Mouse (Mus musculus) lung, postnatal 4 days (tissue): ENCODE measurements around the gene Mbd3.

ENCODE experiments used
- DNase-seq, 2 experiments: peaks; one replicate each; pipeline ENCODE4 v3.0.0; 2021

Gene Mbd3

GRCm38 (mm10) chr10:80399191-80399972, at the start of gene Mbd3:
Gene Mbd3 (minus strand): TSS chr10:80399550.
- DNase-seq, result peak; percentile 100

- DNase-seq, result peak; percentile 80 to 84
Measured at GRCm38 (mm10) chr10:80445898-80446601, 46.7 kb upstream of the Mbd3 start.

GRCm38 (mm10) chr10:80445052-80445451, 45.7 kb upstream of the Mbd3 start:
- DNase-seq, result no peak

GRCm38 (mm10) chr10:80444339-80445045, 45.1 kb upstream of the Mbd3 start:
- peak; percentile 60 to 81 for DNase-seq

GRCm38 (mm10) chr10:80443575-80444278, 44.4 kb upstream of the Mbd3 start:
- DNase-seq, result no peak

GRCm38 (mm10) chr10:80442989-80443388, 43.6 kb upstream of the Mbd3 start:
- no peak for DNase-seq

GRCm38 (mm10) chr10:80441598-80441997, 42.2 kb upstream of the Mbd3 start:
- DNase-seq, result no peak

- DNase-seq, result no peak
Measured at GRCm38 (mm10) chr10:80440031-80440430, 40.7 kb upstream of the Mbd3 start.

- DNase-seq, result peak; percentile 26 to 62
Measured at GRCm38 (mm10) chr10:80437973-80438372, 38.6 kb upstream of the Mbd3 start.

GRCm38 (mm10) chr10:80436276-80436675, 36.9 kb upstream of the Mbd3 start:
- peak; percentile 56 for DNase-seq

GRCm38 (mm10) chr10:80435764-80436163, 36.4 kb upstream of the Mbd3 start:
- DNase-seq, result peak in 1 of 2 experiments; percentile 67

GRCm38 (mm10) chr10:80434823-80435222, 35.5 kb upstream of the Mbd3 start:
- DNase-seq, result no peak

- no peak for DNase-seq
Measured at GRCm38 (mm10) chr10:80434233-80434592, 34.9 kb upstream of the Mbd3 start.

GRCm38 (mm10) chr10:80433513-80434232, 34.3 kb upstream of the Mbd3 start, which contains the start of gene Tcf3:
Gene Tcf3 (minus strand): TSS chr10:80433647.
- DNase-seq, result peak; percentile 96 to 98

GRCm38 (mm10) chr10:80432936-80433512, 33.7 kb upstream of the Mbd3 start:
- peak; percentile 66 to 67 for DNase-seq

GRCm38 (mm10) chr10:80432387-80432785, 33.0 kb upstream of the Mbd3 start:
- no peak for DNase-seq

GRCm38 (mm10) chr10:80431570-80432386, 32.4 kb upstream of the Mbd3 start:
- DNase-seq, result no peak

- no peak for DNase-seq
Measured at GRCm38 (mm10) chr10:80430375-80430980, 31.1 kb upstream of the Mbd3 start.

GRCm38 (mm10) chr10:80429800-80430199, 30.4 kb upstream of the Mbd3 start:
- no peak for DNase-seq

- DNase-seq, result no peak
Measured at GRCm38 (mm10) chr10:80425041-80425440, 25.7 kb upstream of the Mbd3 start.
